Mouse (Mus musculus) C2C12 (cell line): ENCODE data around the gene Cd27.
"Not testable (repeated sequence)": the region's sequence is repeated elsewhere in the genome, so short reads cannot be mapped to it uniquely, and the experiment has no call there.

Experiments
- CEBPB ChIP-seq: IDR thresholded peaks from one replicate; pipeline ENCODE4 v1.6.1; 2011; ENCODE audit warnings: low read depth, mild to moderate bottlenecking, control low read depth, moderate library complexity
- CTCF ChIP-seq: IDR thresholded peaks from one replicate; pipeline ENCODE4 v1.5.1; 2011; ENCODE audit not compliant: control insufficient read depth, insufficient read depth, insufficient read length
- FOSL1 ChIP-seq: IDR thresholded peaks from one replicate; pipeline ENCODE4 v1.8.0; 2011; ENCODE audit warnings: mild to moderate bottlenecking, low read length; ENCODE audit not compliant: poor library complexity, insufficient read depth, severe bottlenecking
- MAX ChIP-seq: IDR thresholded peaks from one replicate; pipeline ENCODE4 v1.6.1; 2011; ENCODE audit warnings: mild to moderate bottlenecking, control low read depth
- MYOD1 ChIP-seq: IDR thresholded peaks from one replicate; pipeline ENCODE4 v1.6.1; 2011; ENCODE audit warnings: low read depth; ENCODE audit not compliant: control insufficient read depth, insufficient read length
- MYOG ChIP-seq: IDR thresholded peaks from one replicate; pipeline ENCODE4 v1.6.1; 2011; ENCODE audit not compliant: control insufficient read depth, insufficient read length; ENCODE audit errors: extremely low read depth
- USF1 ChIP-seq: IDR thresholded peaks from one replicate; pipeline ENCODE4 v1.6.1; 2011; ENCODE audit warnings: low read depth, mild to moderate bottlenecking, control low read depth, moderate library complexity

GRCm38 (mm10) chr6:125266600-125266999 lies 29.8 kb upstream of the Cd27 start:
- not testable (repeated sequence) for TF ChIP-seq CTCF, FOSL1, USF1, MYOG, CEBPB, MAX, MYOD1
